Mouse (Mus musculus) NIH3T3 (cell line): ENCODE data around the gene Slc4a3.

Experiments
- DNase-seq: peaks from one replicate; pipeline ENCODE4 v3.0.0-alpha.2; 2012; ENCODE audit warnings: low read depth

Slc4a3 gene

GRCm38 (mm10) chr1:75559212-75559925 lies 13.3 kb downstream of the Slc4a3 start:
- peak; percentile 99 for DNase-seq

GRCm38 (mm10) chr1:75560206-75560913 lies 14.3 kb downstream of the Slc4a3 start:
- no peak for DNase-seq

- peak; percentile 60 for DNase-seq
Observed at GRCm38 (mm10) chr1:75561221-75561897, 15.3 kb downstream of the Slc4a3 start.

- no peak for DNase-seq
Observed at GRCm38 (mm10) chr1:75561898-75562238, 15.8 kb downstream of the Slc4a3 start.

GRCm38 (mm10) chr1:75564102-75564501 lies 18.0 kb downstream of the Slc4a3 start:
- DNase-seq, result no peak

- no peak for DNase-seq
Observed at GRCm38 (mm10) chr1:75564916-75565315, 18.9 kb downstream of the Slc4a3 start.

- DNase-seq, result no peak
Observed at GRCm38 (mm10) chr1:75565616-75566015, 19.6 kb downstream of the Slc4a3 start.

GRCm38 (mm10) chr1:75570403-75570802 lies 24.3 kb downstream of the Slc4a3 start:
- no peak for DNase-seq

- DNase-seq, result no peak
Observed at GRCm38 (mm10) chr1:75572776-75573175, 26.7 kb downstream of the Slc4a3 start.

- DNase-seq, result no peak
Observed at GRCm38 (mm10) chr1:75573715-75574114, 27.6 kb downstream of the Slc4a3 start.

- no peak for DNase-seq
Observed at GRCm38 (mm10) chr1:75574476-75575310, 28.6 kb downstream of the Slc4a3 start.

GRCm38 (mm10) chr1:75581936-75582624 lies 36.0 kb downstream of the Slc4a3 start:
- DNase-seq, result no peak

GRCm38 (mm10) chr1:75582625-75582956 lies 36.5 kb downstream of the Slc4a3 start:
- DNase-seq, result no peak

- no peak for DNase-seq
Observed at GRCm38 (mm10) chr1:75583034-75583433, 37.0 kb downstream of the Slc4a3 start.

GRCm38 (mm10) chr1:75586791-75587190 lies 40.7 kb downstream of the Slc4a3 start:
- peak; percentile 14 for DNase-seq

GRCm38 (mm10) chr1:75587738-75588719 lies 42.0 kb downstream of the Slc4a3 start:
- DNase-seq, result peak; percentile 12

GRCm38 (mm10) chr1:75588874-75589273 lies 42.8 kb downstream of the Slc4a3 start:
- DNase-seq, result no peak

GRCm38 (mm10) chr1:75589983-75590382 lies 43.9 kb downstream of the Slc4a3 start:
- no peak for DNase-seq

GRCm38 (mm10) chr1:75593956-75594355 lies 47.9 kb downstream of the Slc4a3 start:
- DNase-seq, result no peak

- no peak for DNase-seq
Observed at GRCm38 (mm10) chr1:75594836-75595235, 48.8 kb downstream of the Slc4a3 start.
